Mouse (Mus musculus) left cerebral cortex, postnatal 4 days (tissue): ENCODE measurements around the gene Gm8265. TPM values are rescaled to one million over a fixed set of nuclear protein-coding genes. Genes with fewer than 3 reads are reported as not detected.
"Not testable (repeated sequence)": the region's sequence is repeated elsewhere in the genome, so short reads cannot be mapped to it uniquely, and the experiment has no call there.

Source experiments
- DNase-seq: peaks from one replicate; pipeline ENCODE4 v3.0.0-alpha.2; 2022
- intact Hi-C: fragments of 180-260 bp; cut with DNase I; formaldehyde crosslinking; loops from one replicate; pipeline ENCODE4 v1.15.1; 2025
- total RNA-seq, 2 experiments: library from RNA; stranded (reverse); gene quantifications; 2 replicates each; pipeline ENCODE4 v1.2.3; 2021

Gene Gm8265
- 1 to 10 TPM in 1 of 2 experiments, not detected in 1; 1.7 TPM for total RNA-seq

- intact Hi-C loops, DNase-seq: not testable (repeated sequence)
Measured at GRCm38 (mm10) chr14:5632928-5633327, at the start of gene Gm8265. Gene Gm8265, minus strand, starts transcription at chr14:5633028.

Other genes with a start within 250 kb of the Gm8265 start
- gene Gm3500, start 244.0 kb downstream of the Gm8265 start, total RNA-seq, result under 1 TPM in 1 of 2 experiments, not detected in 1; 0.79 TPM
- gene Gm3194, start 177.6 kb downstream of the Gm8265 start, total RNA-seq, result 10 to 100 TPM; 11.6 to 11.8 TPM
- gene Gm8246, start 155.2 kb downstream of the Gm8265 start, total RNA-seq, result not detected
- not detected for gene Gm3187, start 148.8 kb downstream of the Gm8265 start, total RNA-seq
- 10 to 100 TPM; 12.9 to 13.2 TPM for gene Gm3488, start 131.4 kb downstream of the Gm8265 start, total RNA-seq
- not detected for gene Gm3532, start 94.5 kb downstream of the Gm8265 start, total RNA-seq
- under 1 TPM in 1 of 2 experiments, not detected in 1; 0.40 TPM for gene Gm9603, start 54.4 kb upstream of the Gm8265 start, total RNA-seq
- gene Gm3373, start 108.5 kb upstream of the Gm8265 start, total RNA-seq, result 1 to 10 TPM; 3.5 to 3.9 TPM
- 10 to 100 TPM; 11.9 to 12.7 TPM for gene Gm3383, start 175.0 kb upstream of the Gm8265 start, total RNA-seq
- not detected for gene Gm3424, start 197.3 kb upstream of the Gm8265 start, total RNA-seq
- gene Gm8237, start 247.4 kb upstream of the Gm8265 start, total RNA-seq, result 1 to 10 TPM; 2.2 to 2.9 TPM